Mouse (Mus musculus) heart, postnatal 0 days (tissue): ENCODE results near the gene Capns2. TPM values are rescaled to one million over a fixed set of nuclear protein-coding genes. Genes with fewer than 3 reads are reported as not detected.

Experiments
- ATAC-seq: fragments of 200-750 bp; cut with Nextera tagmentation; 2 replicates; pipeline ENCODE4 v1.8.0; 2017; ENCODE audit warnings: low read depth, moderate number of reproducible peaks, moderate library complexity; ENCODE audit not compliant: insufficient read depth
- DNase-seq: peaks from one replicate; pipeline ENCODE4 v3.0.0-alpha.2; 2016; ENCODE audit warnings: low spot score
- H3K27ac ChIP-seq: fragments of 300-500 bp; sonication (generic); 2 replicates; pipeline ENCODE4 v1.5.1; 2014; ENCODE audit warnings: low read depth, mild to moderate bottlenecking
- H3K27me3 ChIP-seq: fragments of 300-500 bp; sonication (generic); 2 replicates; pipeline ENCODE4 v1.6.1; 2014; ENCODE audit warnings: low read length, mixed read lengths; ENCODE audit not compliant: control insufficient read depth, insufficient read depth
- H3K36me3 ChIP-seq: fragments of 300-500 bp; sonication (generic); replicated peaks from 2 replicates; pipeline ENCODE4 v1.6.1; 2014; ENCODE audit warnings: low read length, mixed read lengths; ENCODE audit not compliant: control insufficient read depth, insufficient read depth
- H3K4me1 ChIP-seq: fragments of 300-500 bp; sonication (generic); 2 replicates; pipeline ENCODE4 v1.6.1; 2014; ENCODE audit warnings: antibody characterized with exemption; ENCODE audit not compliant: control insufficient read depth, insufficient read depth
- H3K4me2 ChIP-seq: fragments of 300-500 bp; sonication (generic); 2 replicates; pipeline ENCODE4 v1.6.1; 2014; ENCODE audit warnings: low read depth, mild to moderate bottlenecking, low read length, moderate library complexity
- H3K4me3 ChIP-seq: fragments of 300-500 bp; sonication (generic); 2 replicates; pipeline ENCODE4 v1.5.1; 2014; ENCODE audit warnings: low read depth, low read length
- H3K9ac ChIP-seq: fragments of 300-500 bp; sonication (generic); replicated peaks from 2 replicates; pipeline ENCODE4 v1.6.1; 2014; ENCODE audit warnings: low read depth, low read length, mixed read lengths
- H3K9me3 ChIP-seq: fragments of 300-500 bp; sonication (generic); replicated peaks from 2 replicates; pipeline ENCODE4 v1.6.1; 2016; ENCODE audit warnings: low read length; ENCODE audit not compliant: control insufficient read depth
- CTCF ChIP-seq: IDR thresholded peaks from 2 replicates; pipeline ENCODE4 v1.5.1; 2016; ENCODE audit warnings: antibody characterized with exemption, control low read depth, low read depth
- EP300 ChIP-seq: IDR thresholded peaks from 2 replicates; pipeline ENCODE4 v1.6.1; 2016; ENCODE audit warnings: antibody characterized with exemption, low read depth
- WGBS: fragments of 180-500 bp; shearing (Covaris S2); extraction: QIAGEN DNeasy Blood & Tissue Kit; methylation state at CpG from one replicate; pipeline ENCODE4 v1.1.7; 2014; 5-methylcytosine and 5-hydroxymethylcytosine counted together
- polyA plus RNA-seq: library from polyadenylated mRNA; unstranded; fragments of >200 nt; fragmentation: Nextera tagmentation; extraction: Ambion mirVana; gene quantifications from 2 replicates; pipeline ENCODE4 v1.2.1, GENCODE M21; 2015
- total RNA-seq: library from RNA; depleted of rRNA; stranded (reverse); fragments of >200 nt; gene quantifications from 2 replicates; pipeline ENCODE4 v1.2.3, GENCODE M21; 2014; ENCODE audit warnings: low replicate concordance

The Capns2 gene
- total and polyA plus RNA-seq, 2 experiments from 2014 or later, result 0.11 to 0.38 TPM

DNA sequence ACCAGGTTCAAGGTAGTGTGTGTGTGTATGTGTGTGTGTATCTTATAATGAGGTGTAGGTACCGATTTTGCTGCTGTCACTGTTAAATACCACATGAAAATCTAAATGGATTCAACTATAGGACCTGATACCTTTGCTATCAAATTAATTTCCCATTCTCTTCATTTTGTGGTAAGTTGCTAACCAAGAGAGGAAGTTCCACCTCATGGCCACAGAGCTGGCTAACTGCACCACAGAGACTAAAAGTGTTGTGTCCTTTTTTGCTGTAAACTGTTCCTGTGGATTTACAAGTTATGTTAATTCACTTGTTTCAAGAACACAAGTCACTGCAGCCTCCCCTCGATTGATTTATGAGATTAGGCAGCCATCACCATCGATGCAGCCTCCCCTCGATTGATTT lies 3.4 kb upstream of the Capns2 start:
- WGBS, result 79% methylated on average over 4 of the region's 4 CpGs
- Histone ChIP-seq H3K36me3 (no peaks in the 10 kb centered on the region), H3K9ac (no peak overlapping the region), H3K9me3 (no peaks in the 10 kb centered on the region), H3K4me1 (no peaks in the 10 kb centered on the region), H3K4me2 (no peak overlapping the region), H3K27me3 (no peaks in the 10 kb centered on the region), H3K4me3 (no peak overlapping the region), H3K27ac (no peak overlapping the region)
- DNase-seq (no peak), ATAC-seq (no peak)
- TF ChIP-seq EP300, result no peak
- no peak for TF ChIP-seq CTCF

DNA sequence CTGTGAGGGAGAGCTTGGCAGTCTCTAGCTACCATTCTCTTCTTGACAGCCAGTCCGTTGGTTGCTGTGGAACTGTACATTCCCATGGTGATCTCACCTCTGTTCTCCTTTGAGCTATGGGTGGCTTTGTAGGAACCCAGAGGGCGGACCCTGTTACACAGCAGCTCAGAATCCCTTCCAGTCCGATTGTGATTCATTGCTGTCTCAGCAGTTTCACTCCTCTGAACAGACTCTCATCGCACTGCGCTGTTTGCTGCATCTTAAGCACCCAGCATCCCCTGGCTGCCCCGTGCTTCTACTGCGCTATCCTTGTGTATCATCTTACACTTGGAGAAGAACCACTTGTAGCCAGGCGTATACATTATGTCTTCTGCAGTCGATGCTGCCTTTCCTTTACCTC lies 1.6 kb upstream of the Capns2 start:
- 82% methylated on average over 9 of the region's 9 CpGs for WGBS
- H3K27me3 ChIP-seq, result no peaks in the 10 kb centered on the region
- H3K9ac ChIP-seq, result no peak overlapping the region
- H3K4me3 ChIP-seq, result no peak overlapping the region
- no peaks in the 10 kb centered on the region for H3K36me3 ChIP-seq
- no peaks in the 10 kb centered on the region for H3K4me1 ChIP-seq
- DNase-seq (no peak), ATAC-seq (no peak)
- TF ChIP-seq EP300 (no peak), CTCF (no peak)
- no peak overlapping the region for H3K27ac ChIP-seq
- no peaks in the 10 kb centered on the region for H3K9me3 ChIP-seq
- no peak overlapping the region for H3K4me2 ChIP-seq

DNA sequence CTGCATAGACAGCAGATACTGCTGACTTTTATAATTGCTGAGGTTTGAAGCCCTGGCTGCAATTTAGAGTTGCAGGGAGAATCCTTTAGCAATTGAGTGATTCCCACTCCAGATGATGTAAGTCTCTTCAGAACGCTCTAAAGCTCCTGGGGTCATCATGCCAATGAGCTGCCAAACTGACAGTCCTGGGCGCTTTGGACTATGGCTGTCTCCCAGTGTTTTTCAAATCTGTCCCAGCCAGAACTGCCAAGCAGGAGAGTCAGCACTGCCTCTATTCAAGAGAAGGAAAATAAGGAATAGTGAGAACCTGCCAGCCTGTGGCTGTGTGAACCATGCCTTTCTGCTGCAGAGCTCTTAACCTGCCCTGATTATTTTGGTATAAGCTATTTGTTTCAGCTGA lies 1.8 kb downstream of the Capns2 start:
- Histone ChIP-seq H3K9ac (no peak overlapping the region), H3K9me3 (no peaks in the 10 kb centered on the region), H3K4me2 (no peak overlapping the region), H3K27me3 (no peaks in the 10 kb centered on the region), H3K4me3 (no peak overlapping the region), H3K27ac (no peak overlapping the region), H3K4me1 (no peaks in the 10 kb centered on the region), H3K36me3 (no peaks in the 10 kb centered on the region)
- ATAC-seq (no peak), DNase-seq (no peak)
- TF ChIP-seq CTCF (no peak), EP300 (no peak)
- 80% methylated on average over 2 of the region's 2 CpGs for WGBS

DNA sequence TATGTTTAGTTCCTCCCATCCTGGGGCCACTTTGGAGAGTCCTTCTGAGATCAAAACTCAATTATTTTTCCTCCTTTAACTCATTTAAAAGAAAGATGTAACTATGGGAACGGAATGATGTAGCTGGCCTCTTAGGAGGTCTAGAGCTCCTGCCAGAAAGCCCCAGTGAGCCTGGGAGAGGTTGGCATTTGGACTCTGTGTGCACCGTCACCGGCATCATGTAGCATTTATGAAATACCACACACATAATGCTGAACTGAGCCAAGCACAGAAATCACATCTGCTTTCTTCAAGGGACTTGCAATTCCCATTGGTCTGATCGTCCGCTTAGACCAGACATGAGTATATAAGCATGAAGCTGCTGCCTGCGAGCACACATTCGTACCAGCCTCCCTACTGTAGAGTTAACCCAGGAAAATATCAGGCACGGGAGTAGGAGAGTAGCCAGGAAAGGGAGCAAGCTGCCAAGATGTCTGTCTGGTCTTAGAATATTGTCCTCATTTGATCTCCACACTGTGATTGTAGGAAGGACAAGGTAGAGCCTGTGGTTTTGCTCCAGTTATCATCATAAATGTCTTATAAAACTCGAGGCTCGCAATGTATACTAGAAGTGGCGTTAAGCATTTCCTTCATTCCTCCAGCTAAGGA lies 2.4 kb downstream of the Capns2 start:
- no peak for DNase-seq
- 80% methylated on average over 11 of the region's 11 CpGs for WGBS

DNA sequence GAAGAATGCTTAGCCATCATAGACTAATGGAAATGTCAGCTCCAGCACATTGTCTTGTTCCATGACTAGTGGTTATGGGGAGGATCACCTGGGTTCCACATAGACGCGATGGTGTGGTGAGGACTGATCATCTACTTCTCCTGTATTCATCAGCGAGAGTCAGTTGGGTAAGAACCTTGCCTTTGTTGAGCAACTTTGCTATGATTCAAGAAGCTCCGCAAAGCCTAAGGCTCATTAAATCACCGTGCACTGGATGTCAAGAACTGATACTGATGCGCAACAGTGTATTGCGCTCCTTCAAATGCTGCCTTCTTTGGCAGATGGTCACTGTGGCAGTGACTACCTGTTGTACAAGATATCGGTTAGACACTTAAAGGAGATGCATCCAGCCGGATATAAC lies 5.3 kb downstream of the Capns2 start:
- Histone ChIP-seq H3K9ac (no peak overlapping the region), H3K9me3 (no peaks in the 10 kb centered on the region), H3K4me2 (no peak overlapping the region), H3K4me3 (no peak overlapping the region), H3K4me1 (no peaks in the 10 kb centered on the region), H3K27me3 (no peaks in the 10 kb centered on the region), H3K27ac (no peak overlapping the region), H3K36me3 (no peaks in the 10 kb centered on the region)
- ATAC-seq (no peak), DNase-seq (no peak)
- WGBS, result 93% methylated on average over 9 of the region's 9 CpGs
- no peak for TF ChIP-seq CTCF
- no peak for TF ChIP-seq EP300

More for the DNA sequence above, 2.4 kb downstream of the Capns2 start:
- H3K27ac ChIP-seq, result no peak overlapping the region
- H3K4me3 ChIP-seq, result no peak overlapping the region
- no peaks in the 10 kb centered on the region for H3K36me3 ChIP-seq
- H3K4me2 ChIP-seq, result no peak overlapping the region
- TF ChIP-seq EP300 (no peak), CTCF (no peak)
- H3K9ac ChIP-seq, result no peak overlapping the region
- no peaks in the 10 kb centered on the region for H3K4me1 ChIP-seq
- ATAC-seq, result no peak
- no peaks in the 10 kb centered on the region for H3K9me3 ChIP-seq
- H3K27me3 ChIP-seq, result no peaks in the 10 kb centered on the region

DNA sequence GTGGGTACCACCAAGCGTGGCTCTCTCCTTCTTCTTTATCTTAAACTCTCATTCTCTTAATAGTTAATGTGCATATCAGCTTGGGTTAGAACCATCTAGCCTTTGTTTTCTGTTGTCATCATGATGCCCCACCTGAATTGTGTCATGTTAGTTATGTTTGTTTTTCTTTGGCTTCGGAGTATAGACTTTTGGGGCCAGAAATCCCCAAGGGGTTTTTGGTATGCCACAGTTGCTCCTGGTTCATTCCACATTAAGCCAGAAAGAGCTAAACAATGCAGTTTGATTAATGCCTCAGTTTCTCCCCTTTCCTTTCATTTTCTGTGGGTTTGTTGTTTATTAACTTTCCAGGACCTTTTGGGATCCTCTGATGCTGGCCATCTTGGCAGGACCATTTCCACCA lies 7.2 kb downstream of the Capns2 start:
- WGBS, result 75% methylated on average over 2 of the region's 2 CpGs

More for the DNA sequence above, 7.2 kb downstream of the Capns2 start:
- Histone ChIP-seq H3K27me3 (no peaks in the 10 kb centered on the region), H3K4me3 (no peak overlapping the region), H3K36me3 (no peaks in the 10 kb centered on the region), H3K9me3 (no peaks in the 10 kb centered on the region), H3K4me2 (no peak overlapping the region), H3K27ac (no peak overlapping the region), H3K9ac (no peak overlapping the region), H3K4me1 (no peaks in the 10 kb centered on the region)
- DNase-seq, result no peak
- TF ChIP-seq CTCF (no peak), EP300 (no peak)
- ATAC-seq, result no peak
